Mouse (Mus musculus) megakaryocyte, embryonic 14.5 days (primary cell): ENCODE data around the gene Olfr1451.
"Not testable (repeated sequence)": the region's sequence is repeated elsewhere in the genome, so short reads cannot be mapped to it uniquely, and the experiment has no call there.

Experiments used
- FLI1 ChIP-seq: IDR thresholded peaks from 2 replicates; pipeline ENCODE4 v1.6.1; 2012; ENCODE audit warnings: low read length, inconsistent platforms, mixed read lengths
- GATA1 ChIP-seq: IDR thresholded peaks from 3 replicates; pipeline ENCODE4 v1.6.1; 2012; ENCODE audit warnings: mixed read lengths, low read length, inconsistent platforms, borderline replicate concordance

DNA sequence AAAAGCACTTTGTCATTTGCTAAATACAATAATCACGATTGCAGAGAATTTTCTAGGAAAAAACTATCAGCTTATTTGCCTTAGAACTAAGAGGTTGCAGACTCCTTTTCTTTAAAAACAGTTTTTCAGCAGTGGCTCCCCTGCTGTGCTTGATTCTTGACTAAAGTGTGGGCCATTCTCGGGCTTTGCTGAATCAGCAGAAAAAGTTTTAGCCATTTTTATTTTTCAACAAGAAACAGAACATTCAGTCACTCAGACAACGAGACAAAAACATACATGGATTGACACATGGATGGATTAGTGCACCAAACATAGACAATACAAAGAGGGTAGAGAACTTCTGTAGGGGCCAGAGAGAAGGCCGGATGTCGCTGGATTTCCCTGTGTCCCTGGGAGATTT is 24.7 kb upstream of the Olfr1451 start:
- TF ChIP-seq GATA1, FLI1: not testable (repeated sequence)
